Mouse (Mus musculus): ENCODE data around the gene Tbpl1.

Gene Tbpl1

DNA sequence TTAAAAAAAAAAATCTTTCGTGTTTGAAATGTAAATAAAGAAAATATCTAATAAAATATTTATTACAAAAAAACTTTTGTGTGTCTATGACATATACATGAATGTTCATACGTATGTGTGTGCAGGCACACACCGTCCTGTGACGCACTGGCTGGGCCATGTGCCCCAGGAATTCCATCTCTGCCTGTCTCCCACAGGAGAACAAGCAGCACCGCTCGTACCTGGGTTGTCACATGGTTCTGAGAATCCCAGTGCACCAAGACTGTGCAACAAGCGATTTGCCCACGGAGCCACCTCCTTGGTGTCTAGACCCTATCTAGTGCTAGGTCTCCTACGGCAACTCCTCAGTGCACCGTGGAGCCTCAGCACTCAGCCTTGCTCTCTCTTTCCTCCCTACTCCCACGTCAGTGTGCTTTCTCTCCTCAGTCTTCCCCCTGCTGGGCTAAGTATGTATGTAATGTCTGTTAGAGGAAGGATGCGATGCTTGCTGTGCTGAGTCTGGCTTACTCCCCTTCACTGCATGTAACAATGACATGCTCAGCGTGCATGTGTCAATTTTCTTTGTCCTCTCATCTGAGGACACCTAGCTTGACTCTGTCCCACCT, 21.5 kb downstream of the Tbpl1 start:
- DNase-seq (ENCODE audit: low spot score): no peak

DNA sequence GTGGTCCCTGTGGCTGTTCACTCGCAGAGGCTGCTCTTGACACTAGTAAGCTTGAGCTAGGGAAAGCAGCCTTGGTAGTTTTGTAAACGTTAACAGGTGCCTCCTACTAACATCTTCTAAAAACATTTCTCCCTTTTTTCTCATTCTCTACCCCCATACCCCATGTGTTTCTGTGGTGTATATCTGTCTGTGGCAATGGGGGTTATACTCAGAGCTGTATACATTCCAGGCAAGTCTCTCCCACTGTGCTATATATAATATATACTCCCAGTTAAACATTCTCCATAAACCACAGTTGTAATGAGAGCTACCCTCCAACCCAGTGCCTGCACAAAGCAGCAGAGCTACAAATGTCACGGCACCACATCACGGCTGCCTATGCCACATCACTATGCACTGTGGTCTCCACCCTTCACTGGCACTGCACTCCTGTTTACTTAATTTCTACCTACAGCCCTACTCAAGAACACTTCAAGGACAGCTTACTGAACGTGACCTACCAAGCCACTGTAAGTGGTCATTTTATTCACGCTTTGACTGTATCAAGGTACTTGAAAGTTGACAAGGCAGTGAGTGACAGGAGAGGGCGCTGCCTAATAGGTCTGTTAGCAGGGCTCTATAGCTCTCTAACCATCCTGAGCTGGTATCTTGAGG, 23.4 kb downstream of the Tbpl1 start:
- DNase-seq (ENCODE audit: low spot score): no peak

DNA sequence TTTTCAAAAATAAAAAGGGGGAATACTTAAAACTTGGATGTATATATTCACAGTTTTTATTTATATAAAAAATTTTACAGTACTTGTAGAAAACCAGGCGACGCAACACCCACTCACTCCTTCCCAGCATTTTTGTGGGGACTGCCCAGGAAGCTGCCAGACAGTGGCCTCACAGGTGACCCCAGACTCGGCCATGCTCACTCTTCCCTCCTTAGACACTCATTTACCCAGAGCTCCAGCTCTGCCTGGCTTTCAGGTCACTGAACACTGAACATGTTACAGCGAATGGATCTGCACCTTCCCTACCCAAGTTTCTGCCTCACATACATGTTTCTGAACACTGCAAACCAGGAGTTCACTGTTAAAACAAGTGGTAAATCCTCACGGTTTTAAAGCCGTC, 27.9 kb downstream of the Tbpl1 start:
- DNase-seq (ENCODE audit: low spot score): no peak

DNA sequence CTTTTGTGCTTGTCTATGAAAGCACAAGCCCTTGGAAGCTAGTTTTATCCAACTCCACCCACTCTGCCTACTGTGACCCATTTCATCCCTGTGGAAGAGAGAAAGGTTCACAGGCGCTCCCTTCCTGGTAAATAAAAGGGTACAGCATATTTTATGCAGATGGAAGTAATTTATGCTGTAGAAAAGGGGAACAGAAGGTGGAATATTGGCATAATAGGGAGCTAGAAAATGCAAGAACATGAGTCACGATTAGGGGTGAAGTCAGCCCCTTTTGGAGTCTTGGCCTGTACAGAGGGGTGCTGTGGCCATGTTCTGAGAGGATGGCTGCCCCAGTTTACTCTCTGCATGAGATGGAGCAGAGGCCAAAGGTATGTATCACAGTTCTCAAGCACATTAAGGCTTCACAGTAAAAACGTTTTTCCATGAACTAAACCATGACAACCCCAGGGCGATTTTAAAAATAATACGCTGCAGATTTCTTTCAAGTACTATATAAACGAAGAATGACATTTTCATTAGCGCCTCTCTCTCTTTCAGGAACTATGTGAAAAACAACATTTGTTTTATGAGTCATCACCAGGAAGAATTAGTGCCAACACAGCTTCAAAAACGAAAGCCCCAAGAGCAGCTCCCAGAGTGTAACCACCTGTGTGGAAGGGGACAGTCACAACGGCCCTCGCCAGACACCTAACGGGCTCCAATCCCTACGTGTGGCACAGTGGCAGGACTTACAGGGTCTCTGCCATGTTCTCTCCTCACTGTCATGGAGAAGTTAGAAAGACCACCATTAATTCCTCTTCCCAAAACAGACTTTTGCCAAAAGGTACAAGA, 30.0 kb downstream of the Tbpl1 start:
- no peak for DNase-seq (ENCODE audit: low spot score)

DNA sequence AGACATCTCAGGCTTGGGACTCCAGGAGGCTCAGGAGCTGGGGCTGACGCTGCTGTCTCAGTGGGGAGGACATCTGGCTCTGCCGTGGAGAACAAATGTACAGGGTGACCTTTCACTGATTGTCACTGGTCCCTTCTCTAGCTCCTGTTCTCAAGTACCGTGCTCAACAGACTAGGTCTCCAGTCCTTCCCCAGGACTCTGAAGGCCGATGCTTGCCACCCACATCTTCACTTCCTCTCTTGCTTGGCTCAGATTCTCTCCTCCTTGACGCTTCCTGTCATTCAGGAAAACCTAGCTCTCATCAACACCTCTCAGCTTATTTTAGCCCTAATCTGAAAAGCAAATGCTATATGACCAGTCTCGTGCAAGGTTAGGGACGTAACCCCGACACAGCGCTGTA, 31.0 kb downstream of the Tbpl1 start:
- DNase-seq (ENCODE audit: low spot score): no peak

DNA sequence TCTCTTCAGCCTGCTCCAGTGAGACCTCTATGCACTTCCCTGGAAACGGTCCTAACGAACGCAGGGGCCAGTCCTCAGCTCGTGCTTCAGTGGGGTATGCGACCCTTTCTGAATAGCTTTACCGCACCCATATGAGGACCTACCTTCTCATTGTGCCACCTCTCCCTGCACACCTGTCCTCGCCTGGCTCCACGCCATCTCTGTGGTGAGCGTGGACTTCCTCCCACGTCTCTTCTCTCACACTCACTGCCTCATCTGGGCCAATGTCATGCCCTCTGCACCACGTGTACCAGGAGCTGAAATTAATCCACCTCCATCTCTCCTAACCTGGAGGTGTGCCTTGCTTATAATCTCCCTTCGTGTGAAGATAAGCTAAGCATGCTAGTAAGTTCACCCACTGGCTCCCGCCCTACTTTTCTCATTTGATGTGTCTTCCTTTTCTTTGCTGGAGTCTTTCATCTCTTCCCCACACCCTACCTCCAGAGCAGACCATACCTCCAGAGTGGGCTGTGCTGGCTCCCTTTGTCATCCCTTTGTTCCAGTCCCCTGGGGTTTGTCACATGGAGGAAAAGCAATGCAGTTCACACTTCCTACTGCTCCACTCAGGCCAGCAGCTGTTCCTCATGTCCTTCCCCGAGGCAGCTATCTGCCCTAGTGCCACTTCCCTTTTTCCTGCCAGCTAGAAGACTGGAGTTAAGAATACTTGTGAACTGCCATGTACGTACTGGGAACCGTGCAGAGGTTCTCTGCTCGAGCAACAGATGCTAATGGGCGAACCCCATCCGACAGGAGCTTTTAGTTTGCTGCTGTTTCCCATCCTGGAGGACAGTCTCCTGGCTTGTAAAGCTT, 32.0 kb downstream of the Tbpl1 start:
- no peak for DNase-seq (ENCODE audit: low spot score)

DNA sequence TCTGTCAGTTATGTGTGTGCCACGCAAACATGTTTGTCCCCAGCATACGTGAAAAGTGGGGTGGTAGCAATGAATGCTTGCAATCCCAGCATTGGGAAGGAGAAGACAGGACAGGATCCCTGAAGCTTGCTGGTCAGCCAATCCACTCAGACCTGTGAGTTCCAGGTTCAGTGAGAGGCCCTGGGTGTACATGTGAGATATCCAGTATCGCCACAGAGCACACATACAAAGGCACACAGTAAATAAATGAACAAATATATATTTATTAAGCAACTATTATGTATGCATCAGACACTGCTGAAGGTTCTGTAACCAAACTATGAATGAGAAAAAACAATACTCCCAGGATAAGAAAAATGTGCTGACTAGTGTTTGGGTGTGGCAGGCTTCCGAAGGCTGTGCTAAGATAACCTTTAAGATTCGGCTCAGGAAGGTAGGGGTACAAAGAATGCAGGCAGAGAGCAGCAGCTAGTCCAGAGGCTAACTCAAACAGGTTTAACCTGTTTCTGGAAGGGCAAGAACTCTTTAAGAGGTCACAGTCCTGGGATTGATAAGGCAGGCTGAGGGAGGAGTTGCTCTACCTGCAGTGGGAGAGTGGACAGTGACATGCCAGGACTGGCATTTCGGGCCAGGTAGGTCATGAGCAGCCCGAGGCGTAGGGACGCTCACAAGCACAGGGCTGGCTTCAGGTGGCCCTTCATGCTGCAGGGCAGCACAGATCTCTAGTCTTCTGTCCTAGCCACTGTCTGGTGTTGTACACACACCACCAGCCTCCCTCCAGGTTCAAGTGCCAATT, 33.4 kb downstream of the Tbpl1 start:
- DNase-seq (ENCODE audit: low spot score): no peak

DNA sequence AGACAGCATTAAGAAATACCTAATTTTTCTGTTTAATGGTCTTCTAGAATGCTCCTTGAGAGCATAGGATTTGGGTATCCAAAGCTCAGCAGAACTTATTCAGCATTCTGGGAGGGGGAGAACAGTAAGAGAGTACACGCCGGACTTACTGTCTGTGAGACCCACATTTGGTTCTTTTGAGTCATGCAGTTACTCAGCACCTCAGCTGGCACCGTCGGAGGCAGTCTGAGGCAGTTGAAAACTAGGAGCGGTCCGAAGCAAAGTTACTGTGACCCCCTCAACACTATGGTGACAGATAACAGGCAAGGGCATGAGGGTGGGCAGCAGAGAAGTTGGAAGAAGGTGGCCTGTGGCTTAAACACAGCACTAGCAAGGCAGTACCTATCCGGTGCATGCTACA, 34.9 kb downstream of the Tbpl1 start:
- no peak for DNase-seq (ENCODE audit: low spot score)

DNA sequence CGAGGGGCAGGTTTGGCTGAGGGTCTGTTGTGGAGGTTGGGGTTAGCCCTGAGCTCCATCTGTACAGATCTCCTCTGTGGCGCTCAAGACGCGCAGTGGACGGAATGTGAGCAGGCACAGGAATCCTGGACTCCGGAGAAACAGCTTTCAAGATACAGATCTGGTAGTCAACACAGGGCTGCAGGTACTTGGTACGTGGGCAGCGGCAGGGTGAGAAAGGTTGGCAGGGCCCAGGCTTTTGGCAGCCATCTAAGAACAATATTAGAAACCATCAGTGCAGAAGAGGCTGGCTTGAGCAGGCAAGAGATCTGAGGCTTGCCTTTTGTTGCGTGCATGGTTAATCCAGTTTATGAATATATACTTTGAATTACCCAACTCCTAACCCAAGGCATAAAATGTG, 35.5 kb downstream of the Tbpl1 start:
- DNase-seq (ENCODE audit: low spot score): no peak

DNA sequence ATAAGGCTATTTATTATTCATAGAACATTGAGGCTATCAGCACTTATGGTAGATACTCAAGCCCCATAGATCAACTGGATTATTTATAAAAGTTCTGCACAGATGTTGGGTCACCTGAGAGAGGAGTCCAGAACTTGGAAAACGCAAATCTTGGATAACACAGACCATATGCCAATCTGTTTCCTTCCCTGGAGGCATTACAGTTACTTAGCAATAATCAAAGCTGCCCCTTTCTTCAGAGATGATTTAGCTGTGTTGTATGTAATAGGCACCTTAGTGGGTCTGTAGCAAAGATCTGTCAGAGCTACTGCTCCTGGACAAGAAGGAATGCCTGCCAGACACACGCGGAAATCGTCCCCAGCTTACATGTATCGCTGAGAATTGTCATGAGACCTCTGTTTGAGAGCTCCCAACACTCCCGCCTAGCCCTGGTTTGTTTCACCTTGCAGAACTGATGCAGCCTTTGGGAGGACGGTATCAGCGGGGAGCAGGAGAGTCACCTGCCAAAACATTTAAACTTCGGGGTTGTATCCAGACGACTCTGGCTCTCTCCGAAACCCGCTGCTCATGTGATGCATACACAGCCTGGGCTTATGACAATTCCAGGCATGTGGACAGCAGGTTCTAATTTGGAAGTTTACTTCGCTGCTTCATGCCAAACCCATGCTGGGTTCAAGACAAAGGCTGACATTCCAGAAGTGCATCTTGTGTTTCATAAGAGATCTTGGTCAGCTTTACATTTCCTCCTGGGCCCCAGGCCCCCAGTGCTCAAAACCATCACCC, 55.7 kb downstream of the Tbpl1 start:
- DNase-seq (ENCODE audit: low spot score): no peak

DNA sequence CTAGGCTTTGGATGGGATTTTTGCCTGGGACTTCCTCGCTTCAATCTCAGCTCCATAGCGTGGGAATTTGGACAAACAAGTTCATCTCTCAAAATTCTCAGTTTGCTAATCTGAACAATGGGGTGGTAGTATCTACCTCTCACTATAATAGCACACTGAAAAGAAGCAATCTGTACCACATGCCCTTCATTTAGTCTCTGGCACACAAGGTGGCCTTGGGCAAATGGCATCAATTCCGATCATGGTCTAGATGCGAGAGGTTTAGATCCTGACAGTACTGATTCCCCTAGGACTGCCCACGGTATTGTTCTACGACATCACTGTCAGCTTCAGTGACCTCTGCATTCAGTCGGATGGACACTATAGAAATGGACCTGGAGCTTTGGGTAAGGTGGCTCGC, 57.6 kb downstream of the Tbpl1 start:
- DNase-seq (ENCODE audit: low spot score): no peak

DNA sequence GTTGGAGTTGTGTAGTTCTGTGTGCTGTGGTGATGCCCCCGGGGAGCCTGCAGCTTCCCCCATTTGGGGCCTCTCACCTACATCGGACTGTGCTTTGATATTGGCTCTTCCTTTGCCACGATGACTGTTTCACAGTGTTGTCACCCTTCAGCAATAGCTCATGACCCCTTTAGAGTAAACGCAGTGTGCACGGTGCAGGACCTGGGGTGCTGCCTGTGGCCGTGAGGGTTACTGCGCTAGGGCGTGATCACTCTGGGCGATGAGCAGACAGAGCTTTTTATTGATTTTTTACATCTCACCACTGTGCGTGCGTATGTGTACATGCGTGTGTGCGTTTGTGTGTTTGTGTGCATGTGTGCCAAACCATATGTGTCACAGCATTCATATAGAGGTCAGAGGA, 63.2 kb downstream of the Tbpl1 start:
- DNase-seq (ENCODE audit: low spot score): no peak

DNA sequence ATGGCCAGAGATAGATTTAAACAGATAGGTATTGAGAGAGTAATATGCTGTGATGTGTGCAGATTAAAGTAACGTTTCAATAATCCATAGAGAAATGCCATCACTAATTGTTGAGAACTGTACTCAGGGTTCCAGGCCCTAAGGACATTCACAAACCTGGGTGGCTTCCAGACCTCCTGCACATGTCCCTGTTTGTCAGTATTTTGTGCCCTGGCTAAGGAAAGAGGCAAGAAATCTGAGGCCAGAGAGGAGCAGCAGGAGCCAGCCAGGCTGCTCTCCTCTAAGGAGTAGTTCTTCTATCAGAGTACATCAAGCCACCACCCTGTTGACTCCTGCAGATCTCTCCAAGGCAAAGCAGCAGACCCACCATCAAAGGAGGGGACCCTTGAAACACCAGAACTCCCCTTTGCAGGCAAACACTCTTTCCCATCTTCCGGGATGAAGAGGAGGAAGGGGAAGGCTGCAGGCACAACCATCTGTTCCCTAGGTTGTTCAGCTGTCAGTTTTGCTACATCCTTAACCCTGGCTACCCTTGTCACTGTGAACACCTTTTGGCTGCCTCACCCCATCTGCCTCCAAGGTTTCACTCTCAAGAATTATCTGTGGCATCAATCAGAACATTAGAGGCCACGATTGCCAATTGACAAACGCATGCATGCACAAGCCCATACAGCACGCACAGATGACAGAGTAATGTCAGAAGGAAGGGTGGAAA, 71.3 kb downstream of the Tbpl1 start:
- DNase-seq (ENCODE audit: low spot score): no peak

DNA sequence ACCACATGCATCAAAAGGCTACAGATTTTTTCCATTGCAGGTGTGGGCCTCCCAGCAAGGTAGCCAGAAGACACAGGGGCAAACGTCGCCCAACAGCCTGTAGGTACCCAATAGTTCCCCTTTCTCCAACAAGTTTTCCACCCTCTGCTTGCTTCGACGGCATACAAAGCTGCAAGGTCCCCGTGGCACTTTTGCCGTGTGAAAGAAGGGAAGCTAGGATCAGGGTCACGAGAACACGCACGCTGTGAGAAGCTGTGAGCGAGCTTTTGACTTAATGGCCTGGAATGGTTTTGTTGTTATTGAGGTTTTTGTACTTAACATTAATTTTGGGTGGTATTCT, 72.4 kb downstream of the Tbpl1 start:
- DNase-seq (ENCODE audit: low spot score): no peak

DNA sequence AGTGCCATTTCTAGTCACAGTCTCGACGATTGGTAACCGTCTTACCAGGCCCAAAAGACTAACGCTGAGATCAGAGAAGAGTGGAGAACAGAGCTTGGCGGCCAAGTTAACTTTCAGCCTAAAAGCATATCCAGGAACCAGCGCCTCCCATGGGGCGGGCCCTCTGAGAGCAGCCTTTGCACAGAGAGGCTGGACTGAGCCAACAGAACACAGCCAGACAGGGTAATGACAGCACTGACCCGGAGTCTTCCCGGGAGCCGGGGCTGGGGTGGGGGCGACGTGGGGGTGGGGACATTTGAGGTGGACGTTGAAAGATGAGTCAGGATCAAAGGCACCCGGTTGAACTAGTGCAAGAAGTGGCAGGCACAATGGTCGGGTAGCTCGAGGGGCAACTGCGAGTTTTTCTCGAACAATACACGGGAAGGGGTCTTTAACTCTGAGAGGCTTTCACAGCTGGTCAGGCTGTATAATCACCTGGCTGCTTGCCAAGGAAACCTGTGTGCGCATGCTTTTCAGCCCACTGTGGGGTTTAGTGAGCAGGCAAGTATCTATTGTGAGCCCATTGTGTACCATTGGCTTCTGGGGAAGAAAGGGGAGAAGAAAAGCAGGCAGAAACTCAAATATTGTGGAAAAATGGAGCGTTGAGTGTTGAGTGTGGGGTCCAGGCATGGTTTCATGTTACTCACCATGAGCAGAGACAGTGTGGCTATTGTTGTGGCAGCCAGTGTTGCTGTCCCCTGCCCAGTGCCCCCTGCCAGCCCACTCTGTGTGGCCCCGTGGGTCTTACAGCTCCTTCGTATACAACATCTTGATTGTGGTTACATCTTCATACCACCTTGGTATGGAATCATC, 73.0 kb downstream of the Tbpl1 start:
- no peak for DNase-seq (ENCODE audit: low spot score)
